Mouse (Mus musculus) forebrain, embryonic 10.5 days (tissue): ENCODE measurements around the gene Jagn1. TPM values are rescaled to one million over a fixed set of nuclear protein-coding genes. Genes with fewer than 3 reads are reported as not detected.

ENCODE experiments used
- DNase-seq: peaks from one replicate; pipeline ENCODE4 v3.0.0-alpha.2; 2017; ENCODE audit warnings: low spot score; ENCODE audit errors: extremely low spot score
- H3K27ac ChIP-seq: fragments of 300-500 bp; sonication (generic); 2 replicates; pipeline ENCODE4 v1.5.1; 2016; ENCODE audit warnings: mild to moderate bottlenecking
- H3K27me3 ChIP-seq: fragments of 300-500 bp; sonication (generic); 2 replicates; pipeline ENCODE4 v1.6.1; 2016; ENCODE audit warnings: mild to moderate bottlenecking; ENCODE audit not compliant: poor library complexity, severe bottlenecking
- H3K36me3 ChIP-seq: fragments of 300-500 bp; sonication (generic); replicated peaks from 2 replicates; pipeline ENCODE4 v1.6.1; 2016; ENCODE audit warnings: mild to moderate bottlenecking, moderate library complexity
- H3K4me1 ChIP-seq: fragments of 300-500 bp; sonication (generic); 2 replicates; pipeline ENCODE4 v1.6.1; 2016
- H3K4me3 ChIP-seq: fragments of 300-500 bp; sonication (generic); 2 replicates; pipeline ENCODE4 v1.5.1; 2016; ENCODE audit warnings: mild to moderate bottlenecking, moderate library complexity
- H3K9me3 ChIP-seq: fragments of 300-500 bp; sonication (generic); 2 replicates; pipeline ENCODE4 v1.6.1; 2016; ENCODE audit warnings: mild to moderate bottlenecking, moderate library complexity
- WGBS: fragments of 180-500 bp; shearing (Covaris S2); methylation state at CpG from one replicate; pipeline ENCODE4 v1.1.7; 2016; 5-methylcytosine and 5-hydroxymethylcytosine counted together
- polyA plus RNA-seq: library from polyadenylated mRNA; unstranded; fragments of >200 nt; fragmentation: Nextera tagmentation; extraction: Ambion mirVana; gene quantifications from 2 replicates; pipeline ENCODE4 v1.2.1, GENCODE M21; 2016

The Jagn1 gene
- polyA plus RNA-seq, 1 experiment from 2014 or later = 85.1 TPM

DNA sequence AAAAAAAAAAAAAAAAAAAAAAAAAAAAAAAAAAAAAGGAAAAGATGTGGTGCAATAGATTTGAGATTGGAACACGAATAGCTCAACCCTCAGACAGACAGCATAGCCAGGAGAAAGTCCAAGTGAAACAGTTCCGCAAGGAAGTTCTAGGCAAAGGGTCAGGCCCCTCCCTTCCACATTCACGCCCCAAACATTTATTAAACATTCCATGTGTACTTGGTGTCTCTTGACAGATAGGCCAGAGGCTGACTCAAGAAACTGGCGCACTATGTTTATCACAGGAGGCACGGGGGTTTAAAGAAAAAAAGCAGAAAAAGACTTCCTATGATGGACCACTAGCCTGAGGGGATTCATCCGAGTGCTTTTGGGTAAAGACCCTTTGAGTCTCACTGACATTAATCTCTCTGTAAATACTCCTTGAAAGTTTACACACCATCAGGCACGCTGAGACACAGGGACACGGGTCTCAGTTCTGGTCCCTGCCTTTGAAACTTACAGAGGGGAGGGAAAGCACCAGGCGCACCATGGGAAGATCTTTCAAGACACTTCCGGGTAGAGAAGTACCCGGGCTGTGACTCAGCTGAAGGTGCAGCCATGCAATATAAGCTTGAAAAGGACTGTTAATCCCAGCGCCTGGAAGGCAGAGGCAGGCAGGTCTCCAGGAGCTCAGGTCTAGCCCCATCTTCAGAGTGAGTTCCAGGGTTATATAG, 3.5 kb upstream of the Jagn1 start:
- peaks cover 15% of the 10 kb centered on the region for H3K4me1 ChIP-seq
- no peak overlapping the region for H3K4me3 ChIP-seq
- H3K27me3 ChIP-seq = no peaks in the 10 kb centered on the region
- H3K27ac ChIP-seq = no peak overlapping the region
- no peaks in the 10 kb centered on the region for H3K36me3 ChIP-seq
- H3K9me3 ChIP-seq = no peaks in the 10 kb centered on the region
- DNase-seq = no peak
- 71% methylated on average over 12 of the region's 12 CpGs for WGBS

DNA sequence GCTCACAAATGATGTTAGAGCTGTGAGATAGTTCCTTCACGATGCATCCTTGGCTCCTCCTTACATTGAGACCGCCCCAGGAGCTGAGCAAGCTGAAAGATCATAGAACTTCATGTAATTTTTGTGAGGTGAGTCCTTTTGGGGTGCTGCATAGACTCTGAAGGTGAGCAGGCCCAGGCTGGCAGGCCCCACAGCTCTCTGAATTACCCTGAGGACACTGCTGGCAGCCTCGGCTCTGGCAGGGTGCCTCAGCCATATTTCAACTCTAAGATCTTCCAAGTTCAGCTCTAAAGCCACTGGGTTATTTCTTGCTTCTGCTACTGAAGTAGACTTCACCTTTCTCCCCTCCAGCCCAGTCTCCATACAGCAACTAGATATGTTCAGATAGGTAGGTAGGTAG, 1.7 kb upstream of the Jagn1 start:
- H3K27ac ChIP-seq = no peak overlapping the region
- H3K27me3 ChIP-seq = no peaks in the 10 kb centered on the region
- H3K4me3 ChIP-seq = no peak overlapping the region
- WGBS = 91% methylated on average over 3 of the region's 3 CpGs
- H3K36me3 ChIP-seq = peaks cover 8% of the 10 kb centered on the region
- H3K9me3 ChIP-seq = no peaks in the 10 kb centered on the region
- no peak for DNase-seq
- H3K4me1 ChIP-seq = peaks cover 15% of the 10 kb centered on the region

DNA sequence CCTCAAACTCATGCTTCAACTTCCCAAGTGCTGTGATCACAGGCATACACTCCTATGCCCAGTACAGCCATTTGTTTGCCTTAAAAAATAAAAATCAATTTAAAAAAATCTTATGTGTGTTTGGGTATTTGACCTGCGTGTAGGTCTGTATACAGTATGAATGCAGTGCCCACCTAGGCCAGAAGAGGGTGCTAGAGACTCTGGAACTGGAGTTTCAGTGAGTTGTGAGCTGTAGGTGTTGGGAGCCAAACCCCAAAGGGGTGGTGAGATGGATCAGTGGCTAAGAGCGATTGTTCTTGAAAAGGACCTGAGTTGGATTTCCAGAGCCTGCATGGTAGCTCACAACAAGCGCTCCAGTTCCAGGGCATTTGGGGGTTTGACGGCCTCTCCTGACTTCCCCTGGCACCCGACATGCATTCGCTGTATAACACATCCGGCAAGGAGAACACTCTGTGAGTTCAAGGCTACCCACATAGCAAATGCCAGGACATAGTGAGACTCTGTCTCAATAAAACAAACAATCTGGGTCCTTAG, 1.2 kb upstream of the Jagn1 start:
- no peaks in the 10 kb centered on the region for H3K27me3 ChIP-seq

DNA sequence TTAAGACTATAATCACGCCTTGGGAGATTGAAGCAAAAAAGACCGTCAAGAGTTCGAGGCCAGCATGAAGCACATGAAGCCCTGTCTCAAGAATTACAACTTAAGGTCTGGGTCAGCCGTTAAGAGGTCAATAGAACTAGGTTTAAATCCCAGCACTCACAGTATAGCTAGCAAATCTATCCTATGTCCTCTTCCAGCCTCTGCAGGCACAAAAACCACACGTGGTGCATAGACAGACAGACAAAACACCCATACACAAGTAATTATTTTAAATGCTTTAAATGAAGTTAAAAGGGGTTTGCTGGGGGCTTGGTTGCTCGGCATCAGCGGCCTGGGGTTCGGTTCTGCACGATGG, 305 bp upstream of the Jagn1 start:
- 46% methylated on average over 9 of the region's 9 CpGs for WGBS
- Histone ChIP-seq H3K9me3 (no peaks in the 10 kb centered on the region), H3K4me1 (peaks cover 15% of the 10 kb centered on the region), H3K36me3 (peaks cover 21% of the 10 kb centered on the region), H3K4me3 (peak overlapping the region; percentile 97), H3K27me3 (no peaks in the 10 kb centered on the region), H3K27ac (peak overlapping the region; percentile 91)
- no peak for DNase-seq

More for the DNA sequence above, 1.2 kb upstream of the Jagn1 start:
- Histone ChIP-seq H3K36me3 (peaks cover 13% of the 10 kb centered on the region), H3K27ac (no peak overlapping the region), H3K9me3 (no peaks in the 10 kb centered on the region), H3K4me3 (no peak overlapping the region), H3K4me1 (peaks cover 15% of the 10 kb centered on the region)
- WGBS = 55% methylated on average over 7 of the region's 7 CpGs
- DNase-seq = peak; percentile 80

DNA sequence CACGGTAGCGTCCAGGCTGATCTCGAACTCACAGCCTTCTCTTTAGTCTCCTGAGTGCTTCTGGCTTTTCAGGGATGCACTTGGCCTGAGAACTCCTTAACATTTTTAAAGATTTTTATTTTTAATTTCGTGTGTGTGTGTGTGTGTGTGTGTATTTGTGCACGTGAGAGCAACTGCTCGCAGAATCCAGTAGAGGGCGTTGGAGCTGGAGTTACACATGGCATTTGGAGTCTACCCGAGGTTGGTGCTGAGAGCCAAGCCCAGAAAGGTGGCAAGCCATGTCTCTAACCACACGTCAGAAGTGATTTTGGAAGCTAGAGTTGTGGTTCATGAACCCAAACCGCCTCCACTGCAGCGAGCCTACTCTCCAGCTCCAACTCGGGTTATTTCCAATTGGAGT, 722 bp downstream of the Jagn1 start:
- H3K9me3 ChIP-seq = no peaks in the 10 kb centered on the region
- 51% methylated on average over 12 of the region's 12 CpGs for WGBS
- H3K27me3 ChIP-seq = no peaks in the 10 kb centered on the region
- H3K4me3 ChIP-seq = peak overlapping the region; percentile 97
- H3K27ac ChIP-seq = peak overlapping the region; percentile 91
- no peak for DNase-seq
- H3K4me1 ChIP-seq = peaks cover 15% of the 10 kb centered on the region
- peaks cover 31% of the 10 kb centered on the region for H3K36me3 ChIP-seq

DNA sequence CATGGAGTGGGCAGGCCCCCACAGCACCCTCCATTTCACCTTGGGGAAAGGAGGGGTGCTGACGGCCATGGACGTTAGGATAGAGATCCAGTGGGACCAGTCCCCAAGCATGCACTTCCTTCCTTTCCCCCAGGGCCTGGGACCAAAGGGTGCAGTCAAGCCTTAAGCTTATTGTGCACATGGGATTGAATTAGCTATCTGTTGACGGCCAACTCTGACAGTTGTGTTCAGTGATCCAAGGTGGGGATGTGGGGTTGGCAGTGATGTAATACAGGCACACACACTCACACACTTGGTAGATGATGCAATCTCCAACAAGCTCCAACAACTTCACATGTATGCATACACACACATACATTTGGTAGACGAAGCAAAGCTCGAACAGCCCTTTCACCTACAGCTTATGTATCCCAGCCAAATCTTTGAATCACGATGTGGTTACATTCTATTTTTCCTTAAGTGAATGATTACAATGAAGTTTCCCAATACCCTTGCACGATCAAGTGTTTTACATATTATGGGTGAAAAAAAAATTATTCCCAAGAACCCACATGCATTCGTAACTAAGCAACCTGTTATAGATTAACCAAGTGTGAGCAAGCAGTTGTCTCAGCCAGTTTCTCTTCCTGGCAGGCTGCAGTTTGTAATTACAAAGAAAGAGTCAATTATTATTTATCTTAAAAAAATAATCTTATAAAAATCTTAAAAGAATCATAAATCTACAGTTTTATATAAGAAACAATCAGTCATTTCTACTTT, 2.0 kb downstream of the Jagn1 start:
- no peak overlapping the region for H3K27ac ChIP-seq
- H3K4me3 ChIP-seq = no peak overlapping the region
- peaks cover 15% of the 10 kb centered on the region for H3K4me1 ChIP-seq
- H3K9me3 ChIP-seq = no peaks in the 10 kb centered on the region
- no peak for DNase-seq
- peaks cover 44% of the 10 kb centered on the region for H3K36me3 ChIP-seq
- 88% methylated on average over 8 of the region's 8 CpGs for WGBS
- no peaks in the 10 kb centered on the region for H3K27me3 ChIP-seq

DNA sequence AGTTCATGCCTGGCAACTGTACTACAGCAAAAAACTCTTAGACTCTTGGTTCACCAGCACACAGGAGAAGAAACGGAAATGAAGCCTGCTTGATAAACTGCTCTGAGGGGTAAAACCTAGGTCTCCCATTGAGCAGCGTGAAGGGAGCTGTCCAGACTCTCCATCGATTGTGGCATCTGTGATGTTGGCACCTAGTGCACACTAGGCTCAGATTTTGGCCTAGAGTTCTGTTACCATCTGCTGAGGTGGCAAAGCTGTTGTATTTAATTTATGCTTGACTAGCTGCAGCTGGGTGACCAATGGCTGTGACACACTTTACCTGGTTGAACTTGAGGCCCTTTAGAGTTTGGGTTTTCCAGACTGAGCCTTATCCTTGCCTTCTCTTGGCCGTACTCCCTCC, 5.3 kb downstream of the Jagn1 start:
- H3K4me1 ChIP-seq = peaks cover 10% of the 10 kb centered on the region
- no peak overlapping the region for H3K27ac ChIP-seq
- DNase-seq = no peak
- no peak overlapping the region for H3K4me3 ChIP-seq
- no peaks in the 10 kb centered on the region for H3K27me3 ChIP-seq
- H3K9me3 ChIP-seq = no peaks in the 10 kb centered on the region
- peaks cover 48% of the 10 kb centered on the region for H3K36me3 ChIP-seq
- 94% methylated on average over 4 of the region's 4 CpGs for WGBS

DNA sequence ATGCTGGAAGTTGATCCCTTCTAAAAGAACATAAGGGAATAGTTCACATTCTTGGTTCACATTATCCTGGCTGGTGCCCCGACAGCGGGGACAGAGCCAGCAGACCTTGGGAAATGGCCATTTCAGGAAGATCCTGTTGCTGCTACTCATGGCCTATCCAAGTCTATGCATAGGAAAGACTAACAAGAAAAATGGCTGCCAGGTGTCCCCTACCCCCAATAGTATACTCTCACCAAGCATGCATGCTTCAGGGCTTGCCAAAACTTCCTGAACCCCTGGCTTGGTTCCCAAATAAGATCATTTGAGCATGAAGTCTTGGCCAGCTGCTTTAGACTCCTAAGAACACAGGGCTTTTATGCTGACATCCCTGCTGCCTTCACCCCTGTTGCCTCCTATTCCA, 9.5 kb downstream of the Jagn1 start:
- WGBS = 89% methylated on average over 2 of the region's 2 CpGs
- H3K36me3 ChIP-seq = peaks cover 29% of the 10 kb centered on the region
- H3K4me3 ChIP-seq = no peak overlapping the region
- H3K27me3 ChIP-seq = no peaks in the 10 kb centered on the region
- no peak for DNase-seq
- no peaks in the 10 kb centered on the region for H3K9me3 ChIP-seq
- H3K27ac ChIP-seq = no peak overlapping the region
- no peaks in the 10 kb centered on the region for H3K4me1 ChIP-seq

DNA sequence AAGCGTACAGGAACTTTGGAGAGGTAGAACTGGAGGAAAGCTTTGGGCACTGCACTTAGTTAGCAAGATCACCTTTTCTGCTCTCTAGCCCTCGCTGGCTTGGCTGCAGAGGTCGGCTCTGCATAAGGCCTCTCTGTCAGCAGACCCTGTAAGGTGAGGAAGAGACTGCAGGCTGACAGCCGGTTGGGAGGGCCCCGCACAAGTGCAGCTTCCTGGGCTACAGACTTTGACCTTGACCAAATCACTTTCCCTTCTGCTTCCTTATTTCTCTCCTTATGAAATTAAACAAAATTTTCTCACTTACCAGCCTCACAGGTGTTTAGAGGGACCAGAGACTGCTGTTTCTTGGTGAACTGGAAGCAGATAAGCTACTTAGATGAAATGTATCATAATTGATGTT, 12.6 kb downstream of the Jagn1 start:
- no peaks in the 10 kb centered on the region for H3K36me3 ChIP-seq
- no peak overlapping the region for H3K4me3 ChIP-seq
- WGBS = 78% methylated on average over 5 of the region's 5 CpGs
- no peak overlapping the region for H3K27ac ChIP-seq
- H3K4me1 ChIP-seq = 0 out of 2 replicates have a peak, but pooled peaks cover 3% of the 10 kb centered on the region
- no peaks in the 10 kb centered on the region for H3K27me3 ChIP-seq
- H3K9me3 ChIP-seq = no peaks in the 10 kb centered on the region
- DNase-seq = no peak

DNA sequence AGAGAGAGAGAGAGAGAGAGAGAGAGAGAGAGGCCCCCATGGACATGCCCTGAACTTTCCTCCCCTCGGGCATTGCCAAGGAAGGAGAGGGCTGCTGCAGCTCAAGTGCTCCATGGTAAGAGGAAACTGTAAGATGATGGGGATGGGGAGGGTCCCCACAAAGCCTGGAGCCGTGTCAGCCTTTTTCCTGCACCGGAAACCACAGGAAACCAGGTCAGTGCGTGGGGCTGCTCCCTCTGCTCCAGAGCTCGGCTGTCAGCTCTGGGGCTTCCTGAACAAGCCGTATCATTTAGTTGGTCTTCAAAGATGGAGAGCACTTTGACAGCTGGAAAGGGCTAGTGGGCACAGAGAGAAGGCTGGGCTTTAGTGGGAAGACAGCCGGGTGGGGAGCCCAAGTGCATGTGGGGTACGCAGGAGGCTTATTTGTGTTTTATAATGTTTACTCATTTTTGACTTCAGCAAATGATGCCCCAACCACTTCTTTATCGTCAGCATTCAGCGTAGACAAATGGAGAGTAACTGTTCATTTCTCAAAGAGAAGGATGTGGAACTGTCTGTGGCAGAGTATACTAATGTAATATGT, 15.7 kb downstream of the Jagn1 start, which contains the start of gene Il17re:
Gene Il17re (plus strand): TSS at position 533 of the 583 bp plus-strand sequence.
- Histone ChIP-seq H3K36me3 (no peaks in the 10 kb centered on the region), H3K9me3 (no peaks in the 10 kb centered on the region), H3K4me1 (0 out of 2 replicates have a peak, but pooled peaks cover 3% of the 10 kb centered on the region), H3K27me3 (no peaks in the 10 kb centered on the region), H3K4me3 (no peak within 1 kb of the TSS), H3K27ac (peak within 1 kb of the TSS; percentile 12; the same call in 1 of the 2 replicates)
- DNase-seq = no peak
- WGBS = 76% methylated on average over 10 of the region's 10 CpGs

DNA sequence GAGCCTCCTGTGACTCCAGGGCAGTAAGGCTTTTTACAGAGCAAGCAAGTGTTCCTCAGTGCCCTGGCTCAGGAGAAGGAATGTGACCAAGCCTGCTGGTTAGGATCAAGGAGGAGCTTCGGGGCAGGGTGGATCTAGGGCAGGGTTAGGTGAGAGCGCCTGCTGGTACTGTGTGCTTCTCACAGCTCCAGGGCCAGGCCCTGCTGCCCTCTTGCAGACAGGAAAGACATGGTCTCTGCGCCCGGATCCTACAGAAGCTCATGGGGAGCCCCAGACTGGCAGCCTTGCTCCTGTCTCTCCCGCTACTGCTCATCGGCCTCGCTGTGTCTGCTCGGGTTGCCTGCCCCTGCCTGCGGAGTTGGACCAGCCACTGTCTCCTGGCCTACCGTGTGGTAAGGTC, 16.3 kb downstream of the Jagn1 start:
- WGBS = 73% methylated on average over 10 of the region's 10 CpGs
- Histone ChIP-seq H3K4me3 (no peak overlapping the region), H3K27me3 (no peaks in the 10 kb centered on the region), H3K4me1 (0 out of 2 replicates have a peak, but pooled peaks cover 3% of the 10 kb centered on the region), H3K9me3 (no peaks in the 10 kb centered on the region), H3K27ac (peak overlapping the region; percentile 12; the same call in 1 of the 2 replicates), H3K36me3 (no peaks in the 10 kb centered on the region)
- no peak for DNase-seq

DNA sequence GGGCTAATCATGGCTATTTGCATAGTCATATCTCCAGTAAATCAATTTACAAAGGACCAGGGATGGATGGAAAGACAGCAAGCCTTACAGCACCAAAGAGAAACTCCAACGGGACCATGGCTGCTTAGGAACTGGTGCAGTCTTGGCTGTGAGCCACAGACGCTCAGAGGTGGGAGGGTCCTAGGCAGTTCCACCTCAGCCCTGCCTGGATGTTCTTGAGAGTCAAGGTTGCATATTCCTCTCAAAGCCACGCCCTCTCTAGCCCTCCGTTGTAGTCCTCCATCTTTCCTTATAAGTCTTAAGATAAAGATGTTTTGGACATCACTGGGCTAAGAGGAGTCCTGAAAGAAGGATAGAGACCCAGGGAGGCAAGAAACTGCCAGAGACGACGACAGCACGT, 21.7 kb downstream of the Jagn1 start:
- H3K4me3 ChIP-seq = no peak overlapping the region

DNA sequence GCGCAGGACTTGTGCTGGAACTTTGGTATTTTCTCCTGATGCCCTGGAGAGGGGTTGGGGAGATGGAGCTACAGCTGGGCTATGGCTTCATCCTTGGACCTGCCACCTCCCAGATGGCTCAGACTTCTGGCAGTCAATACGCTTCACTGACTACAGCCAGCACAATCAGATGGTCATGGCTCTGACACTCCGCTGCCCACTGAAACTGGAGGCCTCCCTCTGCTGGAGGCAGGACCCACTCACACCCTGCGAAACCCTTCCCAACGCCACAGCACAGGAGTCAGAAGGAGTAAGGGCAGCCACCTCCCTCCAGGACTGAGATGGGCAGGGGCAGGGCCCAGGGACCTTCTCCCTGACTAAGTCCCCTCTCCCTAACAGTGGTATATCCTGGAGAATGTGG, 23.2 kb downstream of the Jagn1 start:
- peaks cover 17% of the 10 kb centered on the region for H3K4me1 ChIP-seq
- DNase-seq = no peak
- peaks cover 29% of the 10 kb centered on the region for H3K27me3 ChIP-seq
- no peaks in the 10 kb centered on the region for H3K9me3 ChIP-seq
- H3K27ac ChIP-seq = no peak overlapping the region
- WGBS = 73% methylated on average over 5 of the region's 5 CpGs
- H3K36me3 ChIP-seq = no peaks in the 10 kb centered on the region
- no peak overlapping the region for H3K4me3 ChIP-seq

More for the DNA sequence above, 21.7 kb downstream of the Jagn1 start:
- WGBS = 74% methylated on average over 7 of the region's 7 CpGs
- no peaks in the 10 kb centered on the region for H3K36me3 ChIP-seq
- H3K9me3 ChIP-seq = no peaks in the 10 kb centered on the region
- no peak for DNase-seq
- peaks cover 4% of the 10 kb centered on the region for H3K4me1 ChIP-seq
- no peak overlapping the region for H3K27ac ChIP-seq
- peaks cover 13% of the 10 kb centered on the region for H3K27me3 ChIP-seq
